In the genomic region with DNA sequence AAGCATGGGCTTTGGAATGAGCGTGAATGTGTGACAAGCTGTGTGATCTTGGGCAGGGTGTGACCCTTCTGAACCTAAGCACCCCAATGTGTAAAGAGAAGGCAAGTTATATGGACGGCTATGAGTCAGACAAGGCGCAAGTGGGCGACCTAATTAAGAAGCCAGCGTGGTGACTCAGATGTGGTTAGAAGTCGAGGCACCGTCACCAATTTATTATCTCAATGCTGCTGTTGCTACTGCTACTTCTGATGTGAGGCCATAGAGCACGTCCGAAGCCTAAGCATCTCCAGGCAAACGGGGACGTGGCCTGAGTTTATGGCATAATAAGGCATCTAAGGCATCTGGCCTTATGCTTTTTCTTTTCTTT, we compare ENCODE assay signal across 17 mouse cellular contexts.
DNase-seq lines count a peak whose midpoint lies in the region; ATAC-seq lines count a peak whose summit lies in the region.
"Had no signal": no experiment of that assay in that cellular context is flagged by ENCODE, and none has a peak within 500 bp of the region (broad histone marks: within the 10 kb centered on the region; RNA-seq: fewer than 3 reads in every experiment).

No protein-coding gene starts in this region.

- H3K9ac ChIP-seq in intestine, embryonic 16.5 days (ENCODE audit: low read depth, low read length) = no peak overlapping the region
- H3K9ac ChIP-seq: limb, embryonic 12.5 days; liver, postnatal 0 days; midbrain, embryonic 12.5 days had no signal

- peak; percentile 23 for DNase-seq in cerebellum, adult 9-10 months
- DNase-seq in cerebellum, postnatal 36 days = no peak
- DNase-seq in 3T3-L1 (ENCODE audit: low read depth, low spot score) (peak; percentile 42), NIH3T3 (ENCODE audit: low read depth) (peak; percentile 31)
- no peak for DNase-seq in right cerebral cortex, postnatal 36 days (ENCODE audit: low spot score in 2 of 2)
- no peak for DNase-seq in kidney, postnatal 36 days
- DNase-seq: cerebellum, postnatal 25 days; heart, postnatal 14 days; kidney, adult 9 months; layer of hippocampus, adult 9-11 months; liver, postnatal 0 days; right cerebral cortex, adult 18-20 months had no signal

- peaks cover 39% of the 10 kb centered on the region for H3K4me1 ChIP-seq in intestine, embryonic 16.5 days (ENCODE audit: control insufficient read depth, insufficient read depth, low read length)

- no peak overlapping the region for H3K27ac ChIP-seq in intestine, embryonic 16.5 days (ENCODE audit: low read length)
- H3K27ac ChIP-seq: limb, embryonic 12.5 days; midbrain, embryonic 12.5 days had no signal

- no peaks in the 10 kb centered on the region for H3K27me3 ChIP-seq in intestine, embryonic 16.5 days (replicated peaks; ENCODE audit: control insufficient read depth, insufficient read depth, low read length)
- H3K27me3 ChIP-seq: limb, embryonic 12.5 days; midbrain, embryonic 12.5 days; neural tube, embryonic 13.5 days had no signal

- no peaks in the 10 kb centered on the region for H3K36me3 ChIP-seq in intestine, embryonic 16.5 days (ENCODE audit: control insufficient read depth, insufficient read depth, low read length)
- H3K36me3 ChIP-seq: midbrain, embryonic 12.5 days; neural tube, embryonic 13.5 days had no signal

- no peaks in the 10 kb centered on the region for H3K9me3 ChIP-seq in intestine, embryonic 16.5 days (ENCODE audit: control insufficient read depth, low read length)
- H3K9me3 ChIP-seq: limb, embryonic 12.5 days; midbrain, embryonic 12.5 days; neural tube, embryonic 13.5 days had no signal

- no peak overlapping the region for H3K4me3 ChIP-seq in intestine, embryonic 16.5 days (ENCODE audit: low read length)
- H3K4me3 ChIP-seq: limb, embryonic 12.5 days; midbrain, embryonic 12.5 days; neural tube, embryonic 13.5 days had no signal

- 0 out of 2 replicates have a peak, but pooled peaks have one; percentile 39 for ATAC-seq in intestine, embryonic 16.5 days
- ATAC-seq in erythroblast, adult 5-6 weeks (replicated peaks; ENCODE audit: low FRiP score, poor library complexity, severe bottlenecking) = no peak
- ATAC-seq: liver, postnatal 0 days had no signal

- WGBS in intestine, embryonic 16.5 days = 62% methylated on average over 11 of the region's 11 CpGs

- H3K4me2 ChIP-seq in intestine, embryonic 16.5 days (ENCODE audit: low read depth, low read length) = no peak overlapping the region
- H3K4me2 ChIP-seq: limb, embryonic 12.5 days; midbrain, embryonic 12.5 days; neural tube, embryonic 13.5 days had no signal

Comparison
In these comparisons a context has a peak if more than half of its experiments do, and no peak if none do; other contexts are left out.
1. DNase-seq: peak in cerebellum, adult 9-10 months (single experiment), 3T3-L1 (single experiment) and NIH3T3 (single experiment); none in cerebellum, postnatal 36 days (0 of 2), right cerebral cortex, postnatal 36 days (0 of 2) and kidney, postnatal 36 days (0 of 2).